Mouse (Mus musculus): ENCODE data around the gene A930033H14Rik.

A930033H14Rik gene

GRCm38 (mm10) chr10:69193721-69194120, 19.2 kb downstream of the A930033H14Rik start:
- ATAC-seq (ENCODE audit: low TSS enrichment), result no peak

- no peak for ATAC-seq (ENCODE audit: low TSS enrichment)
These were observed 20.6 kb downstream of the A930033H14Rik start for GRCm38 (mm10) chr10:69192266-69192665.

GRCm38 (mm10) chr10:69190434-69191160, 22.3 kb downstream of the A930033H14Rik start:
- ATAC-seq (ENCODE audit: low TSS enrichment), result no peak

GRCm38 (mm10) chr10:69187773-69188443, 25.0 kb downstream of the A930033H14Rik start:
- ATAC-seq (ENCODE audit: low TSS enrichment), result no peak

- peak; percentile 96 for ATAC-seq (ENCODE audit: low TSS enrichment)
These were observed 26.7 kb downstream of the A930033H14Rik start for GRCm38 (mm10) chr10:69185894-69186893.

- no peak for ATAC-seq (ENCODE audit: low TSS enrichment)
These were observed 27.5 kb downstream of the A930033H14Rik start for GRCm38 (mm10) chr10:69185431-69185830.

GRCm38 (mm10) chr10:69184903-69185302, 28.0 kb downstream of the A930033H14Rik start:
- no peak for ATAC-seq (ENCODE audit: low TSS enrichment)

GRCm38 (mm10) chr10:69180997-69181396, 31.9 kb downstream of the A930033H14Rik start:
- ATAC-seq (ENCODE audit: low TSS enrichment), result no peak

GRCm38 (mm10) chr10:69179341-69179740, 33.6 kb downstream of the A930033H14Rik start:
- no peak for ATAC-seq (ENCODE audit: low TSS enrichment)

- ATAC-seq (ENCODE audit: low TSS enrichment), result peak; percentile 52
These were observed 36.8 kb downstream of the A930033H14Rik start for GRCm38 (mm10) chr10:69176116-69176515.

GRCm38 (mm10) chr10:69172412-69172811, 40.5 kb downstream of the A930033H14Rik start:
- no peak for ATAC-seq (ENCODE audit: low TSS enrichment)

GRCm38 (mm10) chr10:69166514-69166913, 46.4 kb downstream of the A930033H14Rik start:
- ATAC-seq (ENCODE audit: low TSS enrichment), result peak; percentile 36; the same call in 1 of the 2 replicates

- no peak for ATAC-seq (ENCODE audit: low TSS enrichment)
These were observed 47.1 kb downstream of the A930033H14Rik start for GRCm38 (mm10) chr10:69165847-69166246.

- no peak for ATAC-seq (ENCODE audit: low TSS enrichment)
These were observed 47.8 kb downstream of the A930033H14Rik start for GRCm38 (mm10) chr10:69165125-69165524.

- ATAC-seq (ENCODE audit: low TSS enrichment), result no peak
These were observed 49.7 kb downstream of the A930033H14Rik start for GRCm38 (mm10) chr10:69163216-69163615.

- ATAC-seq (ENCODE audit: low TSS enrichment), result peak; percentile 72
These were observed 50.3 kb downstream of the A930033H14Rik start for GRCm38 (mm10) chr10:69162577-69162976.

- no peak for ATAC-seq (ENCODE audit: low TSS enrichment)
These were observed 51.4 kb downstream of the A930033H14Rik start for GRCm38 (mm10) chr10:69161503-69161902.

- ATAC-seq (ENCODE audit: low TSS enrichment), result no peak
These were observed 52.0 kb downstream of the A930033H14Rik start for GRCm38 (mm10) chr10:69160877-69161276.

Measured in frontal cortex, adult (tissue).